Mouse (Mus musculus): Measurements from ENCODE around the gene A330070K13Rik. TPM values are rescaled to one million over a fixed set of nuclear protein-coding genes. Genes with fewer than 3 reads are reported as not detected.

The A330070K13Rik gene
- polyA plus RNA-seq, 1 experiment from 2014 or later, result not detected

- H3K36me3 ChIP-seq, result no peaks in the 10 kb centered on the region
- no peaks in the 10 kb centered on the region for H3K4me1 ChIP-seq (replicated peaks)
- no peak for ATAC-seq (replicated peaks; ENCODE audit: insufficient number of reproducible peaks, insufficient read depth, low FRiP score, low read depth)
- H3K9ac ChIP-seq, result no peak overlapping the region
- H3K4me3 ChIP-seq, result no peak overlapping the region
- WGBS, result 65% methylated on average over 6 of the region's 6 CpGs
- H3K27me3 ChIP-seq, result no peaks in the 10 kb centered on the region
- no peak overlapping the region for H3K27ac ChIP-seq
- H3K4me2 ChIP-seq, result no peak overlapping the region
- H3K9me3 ChIP-seq (replicated peaks), result no peaks in the 10 kb centered on the region
These were observed 16.2 kb downstream of the A330070K13Rik start for GRCm38 (mm10) chr5:130368236-130368635.

- no peak overlapping the region for H3K4me2 ChIP-seq
- ATAC-seq (replicated peaks; ENCODE audit: insufficient number of reproducible peaks, insufficient read depth, low FRiP score, low read depth), result no peak
- H3K4me1 ChIP-seq (replicated peaks), result no peaks in the 10 kb centered on the region
- no peaks in the 10 kb centered on the region for H3K27me3 ChIP-seq
- 36% methylated on average over 3 of the region's 3 CpGs for WGBS
- no peaks in the 10 kb centered on the region for H3K9me3 ChIP-seq (replicated peaks)
- no peak overlapping the region for H3K9ac ChIP-seq
- no peak overlapping the region for H3K4me3 ChIP-seq
- no peaks in the 10 kb centered on the region for H3K36me3 ChIP-seq
- H3K27ac ChIP-seq, result no peak overlapping the region
These were observed 20.7 kb downstream of the A330070K13Rik start for GRCm38 (mm10) chr5:130363773-130364172.

GRCm38 (mm10) chr5:130363111-130363510 lies 21.3 kb downstream of the A330070K13Rik start:
- H3K4me3 ChIP-seq, result no peak overlapping the region
- H3K9ac ChIP-seq, result no peak overlapping the region
- 66% methylated on average over 4 of the region's 4 CpGs for WGBS
- H3K4me2 ChIP-seq, result no peak overlapping the region
- H3K9me3 ChIP-seq (replicated peaks), result no peaks in the 10 kb centered on the region
- H3K4me1 ChIP-seq (replicated peaks), result no peaks in the 10 kb centered on the region
- ATAC-seq (replicated peaks; ENCODE audit: insufficient number of reproducible peaks, insufficient read depth, low FRiP score, low read depth), result no peak
- H3K27me3 ChIP-seq, result no peaks in the 10 kb centered on the region
- no peaks in the 10 kb centered on the region for H3K36me3 ChIP-seq
- H3K27ac ChIP-seq, result no peak overlapping the region

- no peaks in the 10 kb centered on the region for H3K27me3 ChIP-seq
- no peak for ATAC-seq (replicated peaks; ENCODE audit: insufficient number of reproducible peaks, insufficient read depth, low FRiP score, low read depth)
- 56% methylated on average over 7 of the region's 7 CpGs for WGBS
- no peak overlapping the region for H3K4me3 ChIP-seq
- H3K9ac ChIP-seq, result no peak overlapping the region
- H3K36me3 ChIP-seq, result no peaks in the 10 kb centered on the region
- no peaks in the 10 kb centered on the region for H3K4me1 ChIP-seq (replicated peaks)
- H3K4me2 ChIP-seq, result no peak overlapping the region
- H3K9me3 ChIP-seq (replicated peaks), result no peaks in the 10 kb centered on the region
- H3K27ac ChIP-seq, result no peak overlapping the region
These were observed 29.2 kb downstream of the A330070K13Rik start for GRCm38 (mm10) chr5:130355223-130355622.

- H3K9ac ChIP-seq, result no peak overlapping the region
- peaks cover 12% of the 10 kb centered on the region; the same call in 1 of the 2 replicates for H3K36me3 ChIP-seq
- H3K4me3 ChIP-seq, result no peak overlapping the region
- H3K4me1 ChIP-seq (replicated peaks), result no peaks in the 10 kb centered on the region
- H3K27me3 ChIP-seq, result no peaks in the 10 kb centered on the region
- no peaks in the 10 kb centered on the region; the same call in 1 of the 2 replicates for H3K9me3 ChIP-seq (replicated peaks)
- WGBS, result 83% methylated on average over 2 of the region's 2 CpGs
- H3K27ac ChIP-seq, result no peak overlapping the region
- H3K4me2 ChIP-seq, result no peak overlapping the region
- no peak for ATAC-seq (replicated peaks; ENCODE audit: insufficient number of reproducible peaks, insufficient read depth, low FRiP score, low read depth)
These were observed 38.6 kb downstream of the A330070K13Rik start for GRCm38 (mm10) chr5:130345871-130346270.

GRCm38 (mm10) chr5:130344999-130345398 lies 39.4 kb downstream of the A330070K13Rik start:
- H3K27ac ChIP-seq, result no peak overlapping the region
- no peak overlapping the region for H3K4me2 ChIP-seq
- 75% methylated on average over 7 of the region's 7 CpGs for WGBS
- H3K4me1 ChIP-seq (replicated peaks), result no peaks in the 10 kb centered on the region
- H3K27me3 ChIP-seq, result no peaks in the 10 kb centered on the region
- no peak overlapping the region for H3K9ac ChIP-seq
- H3K4me3 ChIP-seq, result no peak overlapping the region
- no peak for ATAC-seq (replicated peaks; ENCODE audit: insufficient number of reproducible peaks, insufficient read depth, low FRiP score, low read depth)
- no peaks in the 10 kb centered on the region; the same call in 1 of the 2 replicates for H3K9me3 ChIP-seq (replicated peaks)
- peaks cover 17% of the 10 kb centered on the region; the same call in 1 of the 2 replicates for H3K36me3 ChIP-seq

GRCm38 (mm10) chr5:130340656-130341055 lies 43.8 kb downstream of the A330070K13Rik start:
- WGBS, result 87% methylated on average over 15 of the region's 15 CpGs
- H3K27me3 ChIP-seq, result no peaks in the 10 kb centered on the region
- H3K9ac ChIP-seq, result no peak overlapping the region
- no peak overlapping the region for H3K4me3 ChIP-seq
- H3K9me3 ChIP-seq (replicated peaks), result no peaks in the 10 kb centered on the region
- no peaks in the 10 kb centered on the region for H3K4me1 ChIP-seq (replicated peaks)
- peaks cover 29% of the 10 kb centered on the region; the same call in 1 of the 2 replicates for H3K36me3 ChIP-seq
- no peak overlapping the region for H3K27ac ChIP-seq
- ATAC-seq (replicated peaks; ENCODE audit: insufficient number of reproducible peaks, insufficient read depth, low FRiP score, low read depth), result no peak
- H3K4me2 ChIP-seq, result no peak overlapping the region

GRCm38 (mm10) chr5:130335462-130335861 lies 49.0 kb downstream of the A330070K13Rik start:
- WGBS, result 95% methylated on average over 4 of the region's 4 CpGs
- Histone ChIP-seq H3K4me1 (replicated peaks) (no peaks in the 10 kb centered on the region), H3K4me3 (no peak overlapping the region), H3K4me2 (no peak overlapping the region), H3K27me3 (no peaks in the 10 kb centered on the region), H3K27ac (no peak overlapping the region), H3K36me3 (peaks cover 21% of the 10 kb centered on the region), H3K9me3 (replicated peaks) (no peaks in the 10 kb centered on the region), H3K9ac (no peak overlapping the region)
- ATAC-seq (replicated peaks; ENCODE audit: insufficient number of reproducible peaks, insufficient read depth, low FRiP score, low read depth), result no peak

GRCm38 (mm10) chr5:130333971-130334370 lies 50.5 kb downstream of the A330070K13Rik start:
- H3K4me1 ChIP-seq (replicated peaks), result no peaks in the 10 kb centered on the region
- WGBS, result 95% methylated on average over 11 of the region's 11 CpGs
- no peak overlapping the region for H3K4me2 ChIP-seq
- H3K4me3 ChIP-seq, result no peak overlapping the region
- H3K27ac ChIP-seq, result no peak overlapping the region
- peaks cover 20% of the 10 kb centered on the region for H3K36me3 ChIP-seq
- H3K27me3 ChIP-seq, result no peaks in the 10 kb centered on the region
- H3K9me3 ChIP-seq (replicated peaks), result no peaks in the 10 kb centered on the region
- ATAC-seq (replicated peaks; ENCODE audit: insufficient number of reproducible peaks, insufficient read depth, low FRiP score, low read depth), result no peak
- no peak overlapping the region for H3K9ac ChIP-seq

GRCm38 (mm10) chr5:130333566-130333965 lies 50.9 kb downstream of the A330070K13Rik start:
- no peak for ATAC-seq (replicated peaks; ENCODE audit: insufficient number of reproducible peaks, insufficient read depth, low FRiP score, low read depth)
- Histone ChIP-seq H3K36me3 (peaks cover 20% of the 10 kb centered on the region), H3K9ac (no peak overlapping the region), H3K4me2 (no peak overlapping the region), H3K9me3 (replicated peaks) (no peaks in the 10 kb centered on the region), H3K27ac (no peak overlapping the region), H3K27me3 (no peaks in the 10 kb centered on the region), H3K4me3 (no peak overlapping the region), H3K4me1 (replicated peaks) (no peaks in the 10 kb centered on the region)
- 87% methylated on average over 7 of the region's 7 CpGs for WGBS

GRCm38 (mm10) chr5:130331206-130331605 lies 53.2 kb downstream of the A330070K13Rik start:
- Histone ChIP-seq H3K9ac (no peak overlapping the region), H3K4me3 (no peak overlapping the region), H3K4me2 (no peak overlapping the region), H3K36me3 (peaks cover 10% of the 10 kb centered on the region), H3K27me3 (no peaks in the 10 kb centered on the region), H3K4me1 (replicated peaks) (no peaks in the 10 kb centered on the region), H3K9me3 (replicated peaks) (no peaks in the 10 kb centered on the region), H3K27ac (no peak overlapping the region)
- no peak for ATAC-seq (replicated peaks; ENCODE audit: insufficient number of reproducible peaks, insufficient read depth, low FRiP score, low read depth)
- WGBS, result 67% methylated on average over 4 of the region's 4 CpGs

- no peak overlapping the region for H3K9ac ChIP-seq
- WGBS, result 76% methylated on average over 4 of the region's 4 CpGs
- no peak overlapping the region for H3K4me3 ChIP-seq
- H3K27me3 ChIP-seq, result no peaks in the 10 kb centered on the region
- H3K27ac ChIP-seq, result no peak overlapping the region
- H3K36me3 ChIP-seq, result peaks cover 10% of the 10 kb centered on the region
- ATAC-seq (replicated peaks; ENCODE audit: insufficient number of reproducible peaks, insufficient read depth, low FRiP score, low read depth), result no peak
- H3K9me3 ChIP-seq (replicated peaks), result no peaks in the 10 kb centered on the region
- no peak overlapping the region for H3K4me2 ChIP-seq
- H3K4me1 ChIP-seq (replicated peaks), result no peaks in the 10 kb centered on the region
These were observed 53.6 kb downstream of the A330070K13Rik start for GRCm38 (mm10) chr5:130330801-130331200.

Data from heart, embryonic 15.5 days (tissue).